Mouse (Mus musculus): ENCODE results near the gene Elavl2.

Elavl2 gene

GRCm38 (mm10) chr4:91213917-91214316, 186.7 kb downstream of the Elavl2 start:
- no peak for DNase-seq (ENCODE audit: low spot score in 2 of 2)

GRCm38 (mm10) chr4:91208415-91209292, 191.9 kb downstream of the Elavl2 start:
- no peak for DNase-seq (ENCODE audit: low spot score in 2 of 2)

All from cerebellum, postnatal 4 days (tissue).